Mouse (Mus musculus) C2C12 (cell line): ENCODE data around the gene Sgo1. TPM values are rescaled to one million over a fixed set of nuclear protein-coding genes. Genes with fewer than 3 reads are reported as not detected.

ENCODE experiments used
- H3K27me3 ChIP-seq: one replicate; pipeline ENCODE4 v1.6.1; 2011; ENCODE audit not compliant: control insufficient read depth, insufficient read depth, insufficient read length
- H3K36me3 ChIP-seq: one replicate; pipeline ENCODE4 v1.6.1; 2011; ENCODE audit not compliant: control insufficient read depth, insufficient read depth
- H3K4me3 ChIP-seq: one replicate; pipeline ENCODE4 v1.5.1; 2011; ENCODE audit warnings: mild to moderate bottlenecking, control low read depth; ENCODE audit not compliant: poor library complexity, insufficient read depth, severe bottlenecking
- H3K79me2 ChIP-seq: one replicate; pipeline ENCODE4 v1.6.1; 2011; ENCODE audit not compliant: control insufficient read depth, insufficient read depth
- H3K79me3 ChIP-seq: one replicate; pipeline ENCODE4 v1.6.1; 2011; ENCODE audit warnings: low read depth, control low read depth
- H3ac ChIP-seq: one replicate; pipeline ENCODE3; 2011; ENCODE audit warnings: low read depth; ENCODE audit not compliant: control insufficient read depth, insufficient read length
- CEBPB ChIP-seq: IDR thresholded peaks from one replicate; pipeline ENCODE4 v1.6.1; 2011; ENCODE audit warnings: low read depth, mild to moderate bottlenecking, control low read depth, moderate library complexity
- CTCF ChIP-seq: IDR thresholded peaks from one replicate; pipeline ENCODE4 v1.5.1; 2011; ENCODE audit not compliant: control insufficient read depth, insufficient read depth, insufficient read length
- FOSL1 ChIP-seq: IDR thresholded peaks from one replicate; pipeline ENCODE4 v1.8.0; 2011; ENCODE audit warnings: mild to moderate bottlenecking, low read length; ENCODE audit not compliant: poor library complexity, insufficient read depth, severe bottlenecking
- MAX ChIP-seq: IDR thresholded peaks from one replicate; pipeline ENCODE4 v1.6.1; 2011; ENCODE audit warnings: mild to moderate bottlenecking, control low read depth
- MYOD1 ChIP-seq: IDR thresholded peaks from one replicate; pipeline ENCODE4 v1.6.1; 2011; ENCODE audit warnings: low read depth; ENCODE audit not compliant: control insufficient read depth, insufficient read length
- MYOG ChIP-seq: IDR thresholded peaks from one replicate; pipeline ENCODE4 v1.6.1; 2011; ENCODE audit not compliant: control insufficient read depth, insufficient read length; ENCODE audit errors: extremely low read depth
- USF1 ChIP-seq: IDR thresholded peaks from one replicate; pipeline ENCODE4 v1.6.1; 2011; ENCODE audit warnings: low read depth, mild to moderate bottlenecking, control low read depth, moderate library complexity
- polyA plus RNA-seq: library from polyadenylated mRNA; unstranded; fragments of >200 nt; fragmentation: generic; extraction: Trizol; gene quantifications from one replicate; pipeline ENCODE4 v1.2.1, GENCODE M21; 2012; ENCODE audit warnings: missing spikeins

Sgo1 gene
- polyA plus RNA-seq, 1 experiment: 7.1 TPM

DNA sequence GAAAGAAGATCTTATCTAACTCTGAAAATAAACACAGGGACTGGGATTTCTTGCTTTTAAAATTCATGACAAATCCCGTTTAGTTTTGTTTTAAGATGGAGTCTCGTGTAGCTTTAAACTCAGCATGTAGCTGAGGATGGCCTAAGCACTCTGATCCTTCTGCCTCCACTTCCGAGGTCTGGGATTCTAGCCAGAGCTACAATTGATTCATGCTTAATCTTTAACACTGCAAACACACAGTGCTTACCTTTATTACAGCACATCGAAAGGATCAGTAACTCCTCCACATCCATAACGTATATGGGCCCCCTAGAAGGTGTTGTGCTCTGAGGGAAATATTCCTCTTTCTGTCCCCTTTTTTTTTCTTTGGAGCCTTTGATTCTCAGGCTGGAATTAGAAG, 61.0 kb downstream of the Sgo1 start:
- Histone ChIP-seq H3K27me3 (no peaks in the 10 kb centered on the region), H3K79me3 (no peaks in the 10 kb centered on the region), H3ac (no peak overlapping the region), H3K36me3 (no peaks in the 10 kb centered on the region), H3K4me3 (no peak overlapping the region), H3K79me2 (no peaks in the 10 kb centered on the region)
- TF ChIP-seq FOSL1 (no peak), MYOG (no peak), USF1 (no peak), CTCF (no peak), CEBPB (no peak), MYOD1 (no peak), MAX (no peak)

- no peak for TF ChIP-seq USF1
- no peak for TF ChIP-seq CTCF
- TF ChIP-seq MAX: no peak
- no peak for TF ChIP-seq MYOG
- TF ChIP-seq FOSL1: no peak
- TF ChIP-seq MYOD1: no peak
- no peak for TF ChIP-seq CEBPB
- Histone ChIP-seq H3K4me3 (no peak overlapping the region), H3ac (no peak overlapping the region), H3K27me3 (no peaks in the 10 kb centered on the region), H3K79me2 (no peaks in the 10 kb centered on the region), H3K79me3 (no peaks in the 10 kb centered on the region), H3K36me3 (no peaks in the 10 kb centered on the region)
Observed at GRCm38 (mm10) chr17:53627497-53627896, 61.6 kb downstream of the Sgo1 start.

- no peaks in the 10 kb centered on the region for H3K79me3 ChIP-seq
- H3ac ChIP-seq: no peak overlapping the region
- no peaks in the 10 kb centered on the region for H3K36me3 ChIP-seq
- no peaks in the 10 kb centered on the region for H3K79me2 ChIP-seq
- no peak overlapping the region for H3K4me3 ChIP-seq
- TF ChIP-seq FOSL1 (no peak), MYOD1 (no peak), MYOG (no peak), CTCF (no peak), MAX (no peak), USF1 (no peak), CEBPB (no peak)
- H3K27me3 ChIP-seq: no peaks in the 10 kb centered on the region
Observed at GRCm38 (mm10) chr17:53626160-53626559, 63.0 kb downstream of the Sgo1 start.

Other genes with a start within 250 kb of the Sgo1 start
- gene Efhb, start 226.0 kb downstream of the Sgo1 start, polyA plus RNA-seq: not detected
- 13.9 TPM for gene Rab5a, start 210.1 kb downstream of the Sgo1 start, polyA plus RNA-seq
- 0.04 TPM for gene Pp2d1, start 149.9 kb downstream of the Sgo1 start, polyA plus RNA-seq
- gene Kat2b, start 122.5 kb downstream of the Sgo1 start, polyA plus RNA-seq: 2.4 TPM
- gene Sult1c2, start 157.0 kb upstream of the Sgo1 start, polyA plus RNA-seq: not detected